Mouse (Mus musculus) neutrophil, adult 65 days (primary cell): Measurements from ENCODE around the gene Pf4. TPM values are rescaled to one million over a fixed set of nuclear protein-coding genes. Genes with fewer than 3 reads are reported as not detected.

Experiments
- total RNA-seq: library from RNA; stranded (reverse); gene quantifications from 2 replicates; pipeline ENCODE4 v1.2.4, GENCODE M21; 2023

Pf4 gene
- 15.2 and 24.4 TPM in 2 replicates for total RNA-seq

GRCm38 (mm10) chr5:90771880-90772653 lies at the start of gene Pf4:
TSS of gene Pf4 (plus strand) at chr5:90772435.

GRCm38 (mm10) chr5:90759077-90760065 lies 12.9 kb upstream of the Pf4 start, which contains the start of gene Cxcl5:
TSS of gene Cxcl5 (plus strand) at chr5:90759360.

GRCm38 (mm10) chr5:90768218-90768617 lies 4.0 kb upstream of the Pf4 start, which contains the start of gene Ppbp:
TSS of gene Ppbp (plus strand) at chr5:90768518.

GRCm38 (mm10) chr5:90785659-90786588 lies 13.7 kb downstream of the Pf4 start, which contains the start of gene Cxcl3:
TSS of gene Cxcl3 (plus strand) at chr5:90786103.

GRCm38 (mm10) chr5:90794195-90794625 lies 22.0 kb downstream of the Pf4 start, which contains the start of gene Cxcl15:
TSS of gene Cxcl15 (plus strand) at chr5:90794534.

Other genes with a start within 250 kb of the Pf4 start
- not detected in 2 replicates for gene 5830473C10Rik, start 211.3 kb upstream of the Pf4 start, total RNA-seq
- gene Rassf6, start 131.8 kb upstream of the Pf4 start, total RNA-seq, result 0.41 TPM in 1 of 2 replicates, not detected in the other
- not detected in 2 replicates for gene Cxcl5, start 13.1 kb upstream of the Pf4 start, total RNA-seq
- gene Ppbp, start 3.9 kb upstream of the Pf4 start, total RNA-seq, result 4.1 and 9.9 TPM in 2 replicates
- gene Cxcl3, start 13.7 kb downstream of the Pf4 start, total RNA-seq, result 4.6 and 5.9 TPM in 2 replicates
- gene Cxcl15, start 22.1 kb downstream of the Pf4 start, total RNA-seq, result not detected in 2 replicates
- gene Cxcl1, start 118.8 kb downstream of the Pf4 start, total RNA-seq, result 0.61 TPM in 1 of 2 replicates, not detected in the other
- 697 and 820 TPM in 2 replicates for gene Cxcl2, start 131.4 kb downstream of the Pf4 start, total RNA-seq
- gene Mthfd2l, start 158.7 kb downstream of the Pf4 start, total RNA-seq, result 1.9 and 4.1 TPM in 2 replicates